Mouse (Mus musculus): ENCODE data around the gene Blmh.

GRCm38 (mm10) chr11:77028157-77028556 lies 103.5 kb downstream of the Blmh start:
- TF ChIP-seq POLR2A (IDR thresholded peaks at IDR 0.05; ENCODE audit: borderline replicate concordance, insufficient read depth, low read length) (no peak), CTCF (IDR thresholded peaks at IDR 0.05; ENCODE audit: borderline replicate concordance, insufficient read depth, low read depth, low read length) (no peak)

Data from cerebellum, adult 2 months (tissue).